Mouse (Mus musculus) midbrain, embryonic 15.5 days (tissue): ENCODE data around the gene Hdac6. TPM values are rescaled to one million over a fixed set of nuclear protein-coding genes. Genes with fewer than 3 reads are reported as not detected.
"Not testable (repeated sequence)": the region's sequence is repeated elsewhere in the genome, so short reads cannot be mapped to it uniquely, and the experiment has no call there.

Experiments used
- ATAC-seq: fragments of 200-750 bp; cut with Nextera tagmentation; replicated peaks from 2 replicates; pipeline ENCODE4 v1.8.0; 2017; ENCODE audit warnings: moderate TSS enrichment
- H3K27ac ChIP-seq: fragments of 300-500 bp; sonication (generic); 2 replicates; pipeline ENCODE4 v1.5.1; 2015; ENCODE audit warnings: mild to moderate bottlenecking, inconsistent platforms
- H3K27me3 ChIP-seq: fragments of 300-500 bp; sonication (generic); replicated peaks from 2 replicates; pipeline ENCODE4 v1.6.1; 2015; ENCODE audit warnings: inconsistent platforms
- H3K36me3 ChIP-seq: fragments of 300-500 bp; sonication (generic); replicated peaks from 2 replicates; pipeline ENCODE4 v1.6.1; 2015; ENCODE audit warnings: inconsistent platforms
- H3K4me1 ChIP-seq: fragments of 300-500 bp; sonication (generic); 2 replicates; pipeline ENCODE4 v1.6.1; 2015; ENCODE audit warnings: inconsistent platforms
- H3K4me2 ChIP-seq: fragments of 300-500 bp; sonication (generic); 2 replicates; pipeline ENCODE4 v1.6.1; 2015; ENCODE audit warnings: inconsistent platforms, mild to moderate bottlenecking, moderate library complexity
- H3K4me3 ChIP-seq: fragments of 300-500 bp; sonication (generic); 2 replicates; pipeline ENCODE4 v1.5.1; 2015; ENCODE audit warnings: mild to moderate bottlenecking, inconsistent platforms
- H3K9ac ChIP-seq: fragments of 300-500 bp; sonication (generic); 2 replicates; pipeline ENCODE4 v1.6.1; 2015; ENCODE audit warnings: mild to moderate bottlenecking, inconsistent platforms
- H3K9me3 ChIP-seq: fragments of 300-500 bp; sonication (generic); 2 replicates; pipeline ENCODE4 v1.6.1; 2016; ENCODE audit warnings: inconsistent platforms
- WGBS: fragments of 180-500 bp; shearing (Covaris S2); methylation state at CpG from one replicate; pipeline ENCODE4 v1.1.7; 2015; ENCODE audit warnings: mixed read lengths; 5-methylcytosine and 5-hydroxymethylcytosine counted together
- polyA plus RNA-seq: library from polyadenylated mRNA; unstranded; fragments of >200 nt; fragmentation: Nextera tagmentation; extraction: Ambion mirVana; gene quantifications from 2 replicates; pipeline ENCODE4 v1.2.1, GENCODE M21; 2015

The Hdac6 gene
- polyA plus RNA-seq, 1 experiment from 2014 or later: 79.0 TPM

- not testable (repeated sequence) for H3K27me3 ChIP-seq, H3K36me3 ChIP-seq, H3K9me3 ChIP-seq, H3K4me3 ChIP-seq, ATAC-seq, H3K9ac ChIP-seq, H3K4me1 ChIP-seq, H3K27ac ChIP-seq, H3K4me2 ChIP-seq
- WGBS: 33% methylated on average over 3 of the region's 3 CpGs
Observed at GRCm38 (mm10) chrX:7915669-7916068, 32.0 kb downstream of the Hdac6 start.

GRCm38 (mm10) chrX:7910473-7910872 is 37.2 kb downstream of the Hdac6 start:
- H3K9me3 ChIP-seq: no peaks in the 10 kb centered on the region
- no peaks in the 10 kb centered on the region for H3K27me3 ChIP-seq
- H3K4me2 ChIP-seq: no peak overlapping the region
- WGBS: 42% methylated on average over 6 of the region's 6 CpGs
- H3K9ac ChIP-seq: no peak overlapping the region
- H3K4me3 ChIP-seq: no peak overlapping the region
- H3K27ac ChIP-seq: no peak overlapping the region
- peak; percentile 60 for ATAC-seq
- no peaks in the 10 kb centered on the region for H3K4me1 ChIP-seq
- H3K36me3 ChIP-seq: no peaks in the 10 kb centered on the region

GRCm38 (mm10) chrX:7909242-7909641 is 38.4 kb downstream of the Hdac6 start, which contains the start of gene Gm10490:
Gene Gm10490 (plus strand): TSS chrX:7909542.
- H3K9ac ChIP-seq, H3K4me1 ChIP-seq, ATAC-seq, H3K4me3 ChIP-seq, H3K27ac ChIP-seq, H3K36me3 ChIP-seq, H3K4me2 ChIP-seq, H3K9me3 ChIP-seq, H3K27me3 ChIP-seq: not testable (repeated sequence)
- WGBS: 95% methylated on average over 4 of the region's 4 CpGs

- Histone ChIP-seq H3K36me3 (no peaks in the 10 kb centered on the region), H3K9me3 (no peaks in the 10 kb centered on the region), H3K4me1 (no peaks in the 10 kb centered on the region), H3K4me2 (no peak within 1 kb of the TSS), H3K27me3 (no peaks in the 10 kb centered on the region), H3K4me3 (no peak within 1 kb of the TSS), H3K27ac (no peak within 1 kb of the TSS), H3K9ac (no peak within 1 kb of the TSS)
- no peak for ATAC-seq
- 90% methylated on average over 5 of the region's 5 CpGs for WGBS
Observed at GRCm38 (mm10) chrX:7907735-7908134, 40.0 kb downstream of the Hdac6 start, which contains the start of gene Gm10491. Gene Gm10491 (minus strand): TSS chrX:7907835.

GRCm38 (mm10) chrX:7904441-7904840 is 43.2 kb downstream of the Hdac6 start:
- Histone ChIP-seq H3K4me2 (no peak overlapping the region), H3K27ac (no peak overlapping the region), H3K27me3 (no peaks in the 10 kb centered on the region), H3K9me3 (no peaks in the 10 kb centered on the region), H3K4me3 (no peak overlapping the region), H3K36me3 (no peaks in the 10 kb centered on the region), H3K9ac (no peak overlapping the region), H3K4me1 (peaks cover 5% of the 10 kb centered on the region; the same call in 1 of the 2 replicates)
- 97% methylated on average over 5 of the region's 5 CpGs for WGBS
- no peak for ATAC-seq

- Histone ChIP-seq H3K9ac (peak within 1 kb of the TSS; percentile 55), H3K27me3 (no peaks in the 10 kb centered on the region), H3K36me3 (no peaks in the 10 kb centered on the region; the same call in 1 of the 2 replicates), H3K4me1 (peaks cover 13% of the 10 kb centered on the region), H3K4me2 (peak within 1 kb of the TSS; percentile 54), H3K27ac (peak within 1 kb of the TSS; percentile 92), H3K4me3 (peak within 1 kb of the TSS; percentile 60), H3K9me3 (no peaks in the 10 kb centered on the region)
- WGBS: 19% methylated on average over 58 of the region's 62 CpGs
- ATAC-seq: peak; percentile 99
Observed at GRCm38 (mm10) chrX:7898880-7899874, 48.5 kb downstream of the Hdac6 start, which contains the start of the genes Pqbp1 and Timm17b. Gene Pqbp1 (minus strand): TSS chrX:7899269. Gene Timm17b (plus strand): TSS chrX:7899357.

- Histone ChIP-seq H3K9me3 (no peaks in the 10 kb centered on the region), H3K4me1 (peaks cover 13% of the 10 kb centered on the region), H3K36me3 (no peaks in the 10 kb centered on the region; the same call in 1 of the 2 replicates), H3K9ac (peak overlapping the region; percentile 52), H3K27me3 (no peaks in the 10 kb centered on the region), H3K4me3 (peak overlapping the region; percentile 60), H3K27ac (peak overlapping the region; percentile 92), H3K4me2 (peak overlapping the region; percentile 54)
- no peak for ATAC-seq
- 38% methylated on average over 13 of the region's 13 CpGs for WGBS
Observed at GRCm38 (mm10) chrX:7898211-7898610, 49.5 kb downstream of the Hdac6 start.

GRCm38 (mm10) chrX:7883841-7884567 is 63.7 kb downstream of the Hdac6 start, which contains the start of gene Slc35a2:
Gene Slc35a2 (plus strand): TSS chrX:7884028.
- H3K4me3 ChIP-seq: peak within 1 kb of the TSS; percentile 56
- peak within 1 kb of the TSS; percentile 56 for H3K4me2 ChIP-seq
- H3K27me3 ChIP-seq: no peaks in the 10 kb centered on the region
- H3K9me3 ChIP-seq: no peaks in the 10 kb centered on the region
- 21% methylated on average over 48 of the region's 49 CpGs for WGBS
- H3K9ac ChIP-seq: peak within 1 kb of the TSS; percentile 48
- H3K4me1 ChIP-seq: peaks cover 17% of the 10 kb centered on the region
- no peaks in the 10 kb centered on the region for H3K36me3 ChIP-seq
- H3K27ac ChIP-seq: peak within 1 kb of the TSS; percentile 91
- peak; percentile 90 for ATAC-seq

Other genes with a start within 250 kb of the Hdac6 start
- 35.0 and 35.2 TPM in 2 replicates for gene Wdr45, start 233.6 kb downstream of the Hdac6 start, polyA plus RNA-seq
- gene Gm45208, start 225.6 kb downstream of the Hdac6 start, polyA plus RNA-seq: 0.85 and 1.3 TPM in 2 replicates
- gene Praf2, start 219.4 kb downstream of the Hdac6 start, polyA plus RNA-seq: 132 and 133 TPM in 2 replicates
- gene Ccdc120, start 197.0 kb downstream of the Hdac6 start, polyA plus RNA-seq: 78.4 and 85.2 TPM in 2 replicates
- 26.3 and 26.6 TPM in 2 replicates for gene Tfe3, start 185.3 kb downstream of the Hdac6 start, polyA plus RNA-seq
- 72.3 and 78.8 TPM in 2 replicates for gene Gripap1, start 158.1 kb downstream of the Hdac6 start, polyA plus RNA-seq
- 2.3 and 2.9 TPM in 2 replicates for gene Kcnd1, start 125.6 kb downstream of the Hdac6 start, polyA plus RNA-seq
- 49.1 and 53.2 TPM in 2 replicates for gene Otud5, start 106.5 kb downstream of the Hdac6 start, polyA plus RNA-seq
- gene Pim2, start 69.6 kb downstream of the Hdac6 start, polyA plus RNA-seq: 21.7 and 22.1 TPM in 2 replicates
- 42.2 and 42.9 TPM in 2 replicates for gene Slc35a2, start 63.9 kb downstream of the Hdac6 start, polyA plus RNA-seq
- 222 and 224 TPM in 2 replicates for gene Pqbp1, start 48.6 kb downstream of the Hdac6 start, polyA plus RNA-seq
- 173 and 178 TPM in 2 replicates for gene Timm17b, start 48.5 kb downstream of the Hdac6 start, polyA plus RNA-seq
- not detected in 2 replicates for gene Gm10491, start 40.1 kb downstream of the Hdac6 start, polyA plus RNA-seq
- gene Gm10490, start 38.3 kb downstream of the Hdac6 start, polyA plus RNA-seq: 1.2 TPM in 1 of 2 replicates, not detected in the other
- gene Pcsk1n, start 28.1 kb downstream of the Hdac6 start, polyA plus RNA-seq: 273 and 288 TPM in 2 replicates
- not detected in 2 replicates for gene Eras, start 19.3 kb downstream of the Hdac6 start, polyA plus RNA-seq
- gene Gata1, start 30.2 kb upstream of the Hdac6 start, polyA plus RNA-seq: 0.12 and 0.42 TPM in 2 replicates
- 0.27 and 0.46 TPM in 2 replicates for gene Glod5, start 70.6 kb upstream of the Hdac6 start, polyA plus RNA-seq
- 40.7 and 42.0 TPM in 2 replicates for gene Suv39h1, start 126.9 kb upstream of the Hdac6 start, polyA plus RNA-seq
- gene Was, start 142.6 kb upstream of the Hdac6 start, polyA plus RNA-seq: 0.13 and 0.18 TPM in 2 replicates
- 67.6 and 72.9 TPM in 2 replicates for gene Wdr13, start 185.0 kb upstream of the Hdac6 start, polyA plus RNA-seq
- gene Rbm3, start 198.0 kb upstream of the Hdac6 start, polyA plus RNA-seq: 272 and 285 TPM in 2 replicates
- 25.8 and 26.8 TPM in 2 replicates for gene Tbc1d25, start 228.3 kb upstream of the Hdac6 start, polyA plus RNA-seq
- 26.9 and 31.8 TPM in 2 replicates for gene Ebp, start 245.6 kb upstream of the Hdac6 start, polyA plus RNA-seq